Mouse (Mus musculus) brain, embryonic 14.5 days (tissue): ENCODE results near the gene Tmem184b. TPM values are rescaled to one million over a fixed set of nuclear protein-coding genes. Genes with fewer than 3 reads are reported as not detected.

Experiments
- DNase-seq: peaks from one replicate; pipeline ENCODE4 v3.0.0-alpha.2; 2011; ENCODE audit warnings: low read depth
- CTCF ChIP-seq: fragments of 200-500 bp; IDR thresholded peaks from 2 replicates; pipeline ENCODE4 v1.5.1; 2012; ENCODE audit warnings: inconsistent platforms, mild to moderate bottlenecking, moderate library complexity, borderline replicate concordance; ENCODE audit not compliant: insufficient read depth, insufficient read length; ENCODE audit errors: extremely low read depth
- POLR2A ChIP-seq: fragments of 200-500 bp; IDR thresholded peaks from 2 replicates; pipeline ENCODE4 v1.6.1; 2012; ENCODE audit warnings: mild to moderate bottlenecking, inconsistent platforms, borderline replicate concordance; ENCODE audit not compliant: poor library complexity, insufficient read depth, insufficient read length, severe bottlenecking; ENCODE audit errors: extremely low read depth
- polyA plus RNA-seq: library from polyadenylated mRNA; depleted of rRNA; stranded (reverse); fragments of >200 nt; gene quantifications from 2 replicates; pipeline ENCODE4 v1.2.3, GENCODE M21; 2012

The Tmem184b gene
- polyA plus RNA-seq, 1 experiment, result 70.7 TPM

DNA sequence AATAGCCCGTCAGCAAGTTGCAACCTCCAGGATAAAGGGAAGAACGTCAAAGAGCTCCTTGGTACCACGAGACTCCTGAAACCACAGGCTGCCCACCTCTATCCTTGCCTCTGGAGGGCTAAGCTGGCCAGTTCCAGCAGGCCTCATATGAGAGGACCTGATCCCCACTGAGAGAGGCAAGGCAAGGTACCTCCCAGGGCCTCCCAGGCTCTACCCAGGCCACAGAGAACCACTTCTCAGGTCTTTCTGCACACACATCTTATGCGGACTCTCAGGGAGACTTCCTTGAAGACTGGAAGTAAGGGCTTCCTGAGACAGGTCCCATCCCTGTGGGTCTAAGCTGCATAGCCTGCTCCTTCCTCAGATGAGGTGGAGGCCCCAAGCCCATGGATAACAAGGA lies 36.0 kb upstream of the Tmem184b start:
- no peak for TF ChIP-seq CTCF
- no peak for DNase-seq

DNA sequence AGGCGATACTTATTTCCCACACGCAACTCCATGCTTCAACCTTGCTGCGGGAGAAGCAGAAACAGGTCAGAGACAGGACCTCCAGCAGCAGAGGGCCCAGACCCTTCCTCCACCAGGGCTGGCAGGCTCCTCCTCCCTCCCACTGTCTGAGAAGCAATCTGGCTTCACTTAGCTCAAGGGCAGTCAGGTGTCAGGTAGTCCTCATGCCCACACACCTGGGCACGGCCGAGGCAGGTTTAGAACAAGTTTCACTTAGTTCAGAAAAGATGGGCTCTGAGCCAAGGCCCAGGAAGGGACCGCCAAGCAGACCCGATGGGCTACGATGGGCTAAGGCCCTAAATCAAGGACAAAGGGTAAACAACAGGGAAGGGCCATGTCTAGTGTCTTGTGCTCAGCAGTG lies 35.4 kb upstream of the Tmem184b start:
- no peak for DNase-seq
- TF ChIP-seq CTCF (no peak), POLR2A (no peak)

DNA sequence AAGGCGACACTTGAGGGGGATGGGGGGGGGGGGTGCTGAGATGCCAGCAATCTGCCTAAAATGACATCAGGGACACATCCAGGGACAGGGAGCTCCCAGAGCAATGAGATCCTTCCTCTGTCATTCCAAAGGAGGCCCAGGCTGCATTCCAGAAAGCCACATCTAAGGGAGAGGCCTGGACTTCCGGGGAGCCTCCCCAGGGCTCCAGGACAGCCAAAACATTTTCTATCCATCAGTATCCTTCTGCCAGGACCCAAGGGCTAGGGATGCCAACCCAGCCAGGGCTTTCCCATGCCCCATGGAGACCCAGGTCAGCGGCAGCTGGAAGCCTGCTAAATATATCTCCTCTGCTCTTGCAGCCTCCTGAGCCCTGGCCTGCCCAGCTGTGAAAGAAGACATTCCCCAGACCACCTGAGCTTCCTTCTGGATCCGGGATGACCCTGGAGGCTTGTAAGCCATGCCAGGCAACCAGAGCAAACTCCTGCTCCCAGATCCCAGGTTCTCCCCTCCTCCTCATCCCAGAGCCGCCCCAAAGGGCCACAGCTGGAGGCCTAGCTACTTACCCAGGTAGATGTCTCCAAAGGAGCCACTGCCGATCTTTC lies 34.9 kb upstream of the Tmem184b start:
- no peak for DNase-seq
- TF ChIP-seq CTCF, result no peak
- no peak for TF ChIP-seq POLR2A

DNA sequence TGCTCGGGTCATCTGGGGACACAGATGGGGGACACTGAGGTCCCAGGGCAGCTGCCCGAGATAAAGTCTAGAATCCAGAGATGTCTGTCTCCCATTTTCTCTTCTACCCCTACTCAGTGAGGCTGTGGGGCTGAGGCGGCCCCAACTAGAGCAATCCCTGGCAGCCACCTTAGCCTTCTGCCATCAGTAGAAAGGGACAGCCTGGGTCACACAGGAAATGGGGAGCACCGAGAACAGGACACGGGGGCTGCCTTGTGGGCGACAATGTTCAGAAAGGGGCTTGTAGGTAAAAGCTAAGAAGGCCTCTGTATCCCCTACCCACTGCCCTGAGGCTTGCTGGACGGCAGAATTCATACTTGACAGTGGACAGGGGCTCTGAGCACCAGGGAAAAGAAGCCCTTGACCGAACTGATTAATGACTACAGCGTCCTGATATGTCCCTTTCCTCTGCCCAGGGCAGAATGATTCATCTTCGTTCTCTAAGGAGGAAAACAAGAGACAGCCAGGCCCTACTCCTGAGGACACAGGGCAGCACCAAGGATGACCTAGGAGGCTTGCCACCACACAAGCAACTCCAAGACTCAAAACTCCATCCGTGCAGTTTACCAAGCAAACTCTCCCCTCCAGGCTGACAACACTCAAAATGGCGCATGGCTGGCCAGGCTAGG lies 34.3 kb upstream of the Tmem184b start:
- DNase-seq, result no peak
- TF ChIP-seq POLR2A, result no peak
- no peak for TF ChIP-seq CTCF

DNA sequence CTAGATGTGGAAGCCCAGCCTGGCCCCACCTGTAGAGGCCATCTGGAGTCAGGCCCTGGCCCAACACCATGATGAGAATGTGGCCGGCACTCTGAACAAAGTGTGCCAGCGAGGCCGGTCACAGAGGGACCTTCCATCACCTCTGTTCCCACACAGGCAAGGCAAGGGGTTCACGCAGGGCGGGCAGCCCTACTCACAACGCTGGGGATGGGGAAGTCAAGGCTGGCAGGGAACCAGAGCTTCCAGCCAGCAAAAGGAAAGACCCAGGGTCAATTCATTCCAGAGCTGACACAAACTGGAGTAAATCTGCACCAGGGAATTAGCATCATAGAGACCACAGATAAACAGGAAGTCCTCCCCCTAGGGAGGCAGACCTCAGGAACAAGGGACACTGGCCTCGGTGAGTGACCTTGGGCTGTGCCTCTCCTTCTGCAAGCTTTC lies 33.1 kb upstream of the Tmem184b start:
- TF ChIP-seq CTCF, result no peak
- TF ChIP-seq POLR2A, result no peak
- DNase-seq, result no peak

DNA sequence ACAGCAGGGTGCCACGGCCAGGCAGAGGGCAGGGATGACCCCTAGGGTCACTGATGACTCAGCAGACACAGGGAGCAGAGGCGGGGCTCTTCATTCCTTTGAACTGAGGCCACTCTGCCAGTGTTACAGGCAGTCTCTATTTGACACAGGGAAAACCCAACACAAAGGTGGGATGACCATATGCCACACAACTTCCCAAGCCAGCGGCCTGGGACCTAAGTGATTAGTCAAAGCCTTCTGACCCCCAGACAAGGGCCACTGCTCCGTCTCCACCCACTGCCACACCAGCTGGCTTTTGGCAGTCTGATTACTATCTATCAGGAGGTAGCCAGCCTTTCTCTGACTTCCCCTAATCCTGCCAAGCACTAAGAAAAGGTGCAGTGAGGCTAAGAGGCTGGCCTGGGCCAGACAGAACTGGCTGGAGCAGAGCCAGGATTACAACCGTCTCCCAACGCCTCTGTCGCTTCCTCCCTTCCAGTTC lies 31.9 kb upstream of the Tmem184b start:
- peak; percentile 40 for DNase-seq
- TF ChIP-seq CTCF (no peak), POLR2A (no peak)

DNA sequence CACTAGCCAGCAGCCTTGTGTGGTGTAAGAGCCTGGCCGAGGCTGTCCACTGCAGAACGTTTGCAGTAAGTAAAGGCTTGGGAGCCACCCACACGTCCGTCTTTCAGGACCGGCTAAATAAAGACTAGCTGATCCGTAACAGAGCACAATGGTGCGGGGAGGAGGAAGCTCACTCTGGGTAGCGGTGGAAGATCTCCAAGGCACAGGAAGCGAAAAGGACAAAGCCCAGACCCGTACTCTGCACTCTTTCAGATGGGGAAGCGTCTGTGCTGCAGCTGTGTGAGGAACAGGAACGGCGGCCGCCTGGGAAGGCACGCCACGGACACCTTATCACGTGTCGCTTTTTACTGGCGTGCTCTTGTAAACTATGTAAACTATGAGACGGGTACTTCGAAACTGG lies 29.5 kb upstream of the Tmem184b start:
- TF ChIP-seq POLR2A (no peak), CTCF (no peak)
- DNase-seq, result peak; percentile 31

DNA sequence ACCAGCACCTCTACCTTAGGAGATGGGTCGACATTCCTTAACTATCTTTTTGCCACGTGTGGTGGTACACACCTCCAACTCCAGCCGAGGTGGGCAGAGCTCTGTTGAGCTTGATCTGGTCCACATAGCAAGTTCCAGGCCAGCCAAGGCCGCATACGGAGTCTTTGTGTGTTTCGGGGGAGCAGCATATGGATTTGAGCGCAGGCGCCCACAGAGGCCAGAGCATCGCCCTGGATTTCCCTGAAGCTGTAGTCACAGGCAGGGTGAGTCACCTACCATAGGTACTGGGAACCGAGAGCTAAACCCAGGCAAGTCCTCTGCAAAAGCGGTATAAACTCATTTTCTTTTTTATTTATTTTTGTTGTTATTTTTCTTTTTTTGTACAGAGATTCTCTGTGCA lies 29.0 kb upstream of the Tmem184b start:
- TF ChIP-seq POLR2A, result no peak
- no peak for TF ChIP-seq CTCF
- no peak for DNase-seq

DNA sequence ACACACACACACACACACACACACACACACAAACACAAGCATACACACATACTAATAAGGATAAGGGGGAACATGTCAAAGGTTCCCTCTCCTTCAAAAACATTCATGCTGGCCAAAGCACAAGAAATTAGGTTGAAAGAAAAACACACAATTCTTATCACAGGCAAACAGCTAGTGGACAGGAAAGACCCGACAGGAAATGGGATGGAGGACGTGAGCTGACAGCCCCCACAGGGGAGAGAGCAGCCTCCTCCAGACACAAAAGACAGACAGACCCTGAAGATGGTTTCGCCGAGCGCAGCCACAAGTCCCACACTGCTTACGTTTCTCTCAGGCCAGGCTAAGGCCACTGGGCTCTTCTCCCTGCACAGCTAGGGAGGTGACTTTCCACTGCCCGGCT lies 28.6 kb upstream of the Tmem184b start:
- no peak for DNase-seq
- TF ChIP-seq CTCF (no peak), POLR2A (no peak)

DNA sequence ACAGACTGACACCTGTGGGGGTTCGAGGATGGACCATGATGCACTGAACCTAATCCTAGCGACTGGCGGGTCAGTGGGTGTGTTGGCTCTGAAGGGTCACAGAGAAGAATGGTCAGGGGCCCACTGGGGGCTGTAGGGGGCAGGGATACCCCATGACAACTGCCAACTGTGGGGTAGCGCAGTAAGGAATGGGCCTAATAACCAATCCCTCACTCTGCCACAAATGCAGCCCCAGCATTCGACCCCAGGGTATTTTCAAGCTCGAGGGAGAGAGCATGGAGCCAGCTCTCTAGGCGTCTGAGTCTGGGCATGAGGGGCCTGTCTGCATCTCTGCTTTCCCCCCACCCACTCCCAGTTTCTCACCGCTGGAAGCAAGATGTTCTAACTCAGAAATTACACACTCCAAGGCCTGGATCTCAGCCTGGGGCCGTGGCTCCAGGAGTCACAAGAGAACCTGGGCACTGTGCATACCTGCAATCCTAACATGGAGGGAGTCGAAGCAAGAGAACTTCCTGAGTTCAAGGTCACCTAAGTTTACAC lies 27.2 kb upstream of the Tmem184b start:
- DNase-seq, result no peak
- no peak for TF ChIP-seq CTCF
- TF ChIP-seq POLR2A, result no peak

DNA sequence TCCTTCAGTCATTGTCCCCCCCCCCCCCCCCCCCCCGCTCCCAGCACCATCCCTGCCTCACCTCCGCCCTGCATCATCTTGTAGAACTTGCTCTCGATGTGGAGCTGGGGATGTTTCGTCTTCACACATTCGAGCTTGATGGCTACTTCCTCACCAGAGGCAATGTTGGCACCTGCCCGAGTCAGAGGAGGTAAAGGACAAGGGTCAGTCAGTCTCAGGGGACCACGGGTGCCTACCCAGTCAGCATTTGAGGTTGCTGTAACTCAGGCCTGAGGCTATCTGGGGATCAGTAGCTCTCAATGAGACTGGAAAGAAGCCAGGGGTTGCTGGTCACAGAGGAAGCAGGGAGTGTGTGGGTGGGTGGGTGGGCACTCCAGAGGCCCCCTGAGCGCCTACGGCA lies 26.6 kb upstream of the Tmem184b start:
- no peak for DNase-seq
- TF ChIP-seq POLR2A (no peak), CTCF (no peak)

DNA sequence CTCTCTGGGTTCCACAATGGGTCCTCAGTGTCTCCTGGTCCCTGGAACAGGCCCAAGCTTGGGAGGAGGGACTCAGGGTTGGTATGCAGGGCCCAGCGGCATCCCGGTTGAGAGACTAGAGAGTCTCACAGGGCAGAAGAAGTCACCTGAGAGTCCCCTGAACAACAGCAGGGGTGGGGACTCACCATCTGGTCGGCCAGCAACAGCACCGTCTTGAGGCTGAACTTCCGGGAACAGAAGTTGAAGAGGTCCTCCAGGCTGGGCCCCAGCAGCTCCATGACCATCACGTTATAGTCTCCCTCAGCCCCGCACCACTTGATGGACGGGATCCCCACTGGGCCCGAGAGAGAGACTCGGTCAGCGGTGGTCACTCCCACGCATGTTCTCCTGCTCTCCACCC lies 26.2 kb upstream of the Tmem184b start:
- TF ChIP-seq CTCF (no peak), POLR2A (no peak)
- no peak for DNase-seq
